Mouse (Mus musculus) bone marrow macrophage, adult 2 months (primary cell): ENCODE data around the gene Tapbpl.

Experiments
- CTCF ChIP-seq: IDR thresholded peaks from 2 replicates; pipeline ENCODE4 v1.5.1; 2012; ENCODE audit warnings: low read depth, mild to moderate bottlenecking, low read length, moderate library complexity
- POLR2A ChIP-seq: IDR thresholded peaks from 2 replicates; pipeline ENCODE4 v1.6.1; 2012; ENCODE audit warnings: mild to moderate bottlenecking, low read depth, low read length, borderline replicate concordance

GRCm38 (mm10) chr6:125252711-125253110, 21.1 kb upstream of the Tapbpl start:
- TF ChIP-seq CTCF (no peak), POLR2A (no peak)
